Mouse (Mus musculus): ENCODE measurements around the gene Atp1b3. TPM values are rescaled to one million over a fixed set of nuclear protein-coding genes. Genes with fewer than 3 reads are reported as not detected.

Atp1b3 gene
- polyA plus RNA-seq, 1 experiment from 2014 or later = 169 TPM

DNA sequence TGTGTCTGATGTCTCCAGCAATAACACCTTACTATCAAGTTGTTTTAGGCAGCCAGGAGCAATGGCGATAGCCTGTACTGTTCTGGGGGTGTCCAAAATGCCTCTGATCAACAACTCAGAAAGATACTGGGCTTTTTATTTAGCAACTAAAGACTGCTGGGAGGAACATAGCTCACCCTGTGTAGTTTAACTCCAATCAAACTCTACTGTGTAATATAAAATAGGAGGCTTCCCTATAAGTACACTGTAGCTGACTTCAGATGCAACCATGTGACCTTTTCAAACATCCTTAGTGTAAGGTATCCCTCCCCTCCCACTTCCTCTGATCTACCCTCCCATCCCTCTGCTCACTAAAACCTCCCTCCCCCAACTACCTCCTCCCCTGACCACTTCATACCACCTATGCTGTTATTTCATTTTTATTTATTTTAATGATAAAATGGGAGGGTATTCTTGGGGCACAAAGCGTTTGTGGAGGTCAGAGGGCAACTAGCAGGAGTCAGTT lies 29.5 kb upstream of the Atp1b3 start:
- Histone ChIP-seq H3K27me3 (ENCODE audit: control insufficient read depth, insufficient read depth, low read length) (no peaks in the 10 kb centered on the region), H3K4me3 (ENCODE audit: low read depth, low read length) (no peak overlapping the region), H3K9me3 (ENCODE audit: control insufficient read depth, low read length) (no peaks in the 10 kb centered on the region), H3K4me2 (ENCODE audit: low read depth, low read length, severe bottlenecking) (no peak overlapping the region), H3K27ac (ENCODE audit: low read depth, low read length) (no peak overlapping the region), H3K9ac (ENCODE audit: low read length) (no peak overlapping the region), H3K4me1 (replicated peaks; ENCODE audit: control insufficient read depth, insufficient read depth, low read length) (peaks cover 5% of the 10 kb centered on the region; the same call in 1 of the 2 replicates), H3K36me3 (ENCODE audit: control insufficient read depth, insufficient read depth, low read length) (no peaks in the 10 kb centered on the region)
- DNase-seq (ENCODE audit: low spot score) (no peak), ATAC-seq (replicated peaks; ENCODE audit: low FRiP score) (no peak)
- 93% methylated on average over 2 of the region's 2 CpGs for WGBS

DNA sequence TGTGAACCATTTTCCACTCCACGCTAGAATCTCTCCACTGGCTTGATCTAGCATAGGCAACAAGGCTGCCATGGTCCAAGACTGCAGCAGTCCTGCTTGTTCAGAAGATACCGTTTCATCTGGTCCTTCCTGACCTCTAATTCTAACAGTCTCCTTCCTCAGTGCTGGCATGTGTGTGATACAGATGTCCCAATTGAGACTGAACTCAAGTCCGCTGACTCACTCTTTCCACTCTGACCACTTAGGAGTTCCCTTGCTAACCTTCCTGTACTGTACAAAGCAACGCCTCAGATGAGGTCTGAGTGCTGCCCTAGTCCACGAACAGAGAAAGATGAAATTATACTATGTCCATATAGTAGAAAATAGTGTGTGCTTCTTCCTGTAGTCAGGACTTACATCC lies 28.9 kb upstream of the Atp1b3 start:
- no peak overlapping the region for H3K4me2 ChIP-seq (ENCODE audit: low read depth, low read length, severe bottlenecking)
- H3K9me3 ChIP-seq (ENCODE audit: control insufficient read depth, low read length) = no peaks in the 10 kb centered on the region
- no peaks in the 10 kb centered on the region for H3K36me3 ChIP-seq (ENCODE audit: control insufficient read depth, insufficient read depth, low read length)
- H3K27ac ChIP-seq (ENCODE audit: low read depth, low read length) = no peak overlapping the region
- H3K27me3 ChIP-seq (ENCODE audit: control insufficient read depth, insufficient read depth, low read length) = no peaks in the 10 kb centered on the region
- peaks cover 3% of the 10 kb centered on the region; the same call in 1 of the 2 replicates for H3K4me1 ChIP-seq (replicated peaks; ENCODE audit: control insufficient read depth, insufficient read depth, low read length)
- ATAC-seq (replicated peaks; ENCODE audit: low FRiP score) (no peak), DNase-seq (ENCODE audit: low spot score) (no peak)
- 91% methylated on average over 5 of the region's 5 CpGs for WGBS
- no peak overlapping the region for H3K4me3 ChIP-seq (ENCODE audit: low read depth, low read length)
- no peak overlapping the region for H3K9ac ChIP-seq (ENCODE audit: low read length)

DNA sequence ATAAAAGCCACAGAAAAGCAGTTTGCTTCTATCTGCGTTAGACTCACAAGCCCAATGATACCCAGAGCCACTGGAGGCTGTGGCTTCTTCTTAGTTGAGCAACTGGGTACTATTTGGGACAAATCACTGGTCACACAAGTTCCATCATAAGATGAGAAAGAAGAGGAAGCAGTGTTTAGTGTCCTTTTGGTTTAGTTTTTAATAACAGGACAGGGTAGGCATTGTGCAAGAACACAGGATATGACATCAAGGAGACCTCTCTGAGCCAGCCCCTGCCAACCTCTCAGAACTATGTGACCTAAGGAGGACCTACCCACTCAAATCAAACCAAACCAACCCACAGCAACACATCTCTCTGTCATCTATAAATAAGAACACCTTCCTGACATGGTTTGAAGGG lies 27.7 kb upstream of the Atp1b3 start:
- no peak for ATAC-seq (replicated peaks; ENCODE audit: low FRiP score)
- no peak overlapping the region for H3K4me3 ChIP-seq (ENCODE audit: low read depth, low read length)
- WGBS = 93% methylated on average over 1 of the region's 1 CpGs
- H3K27me3 ChIP-seq (ENCODE audit: control insufficient read depth, insufficient read depth, low read length) = no peaks in the 10 kb centered on the region
- no peak overlapping the region for H3K27ac ChIP-seq (ENCODE audit: low read depth, low read length)
- no peak for DNase-seq (ENCODE audit: low spot score)
- no peak overlapping the region for H3K9ac ChIP-seq (ENCODE audit: low read length)
- H3K9me3 ChIP-seq (ENCODE audit: control insufficient read depth, low read length) = no peaks in the 10 kb centered on the region
- H3K4me2 ChIP-seq (ENCODE audit: low read depth, low read length, severe bottlenecking) = no peak overlapping the region
- H3K36me3 ChIP-seq (ENCODE audit: control insufficient read depth, insufficient read depth, low read length) = no peaks in the 10 kb centered on the region
- H3K4me1 ChIP-seq (replicated peaks; ENCODE audit: control insufficient read depth, insufficient read depth, low read length) = no peaks in the 10 kb centered on the region

DNA sequence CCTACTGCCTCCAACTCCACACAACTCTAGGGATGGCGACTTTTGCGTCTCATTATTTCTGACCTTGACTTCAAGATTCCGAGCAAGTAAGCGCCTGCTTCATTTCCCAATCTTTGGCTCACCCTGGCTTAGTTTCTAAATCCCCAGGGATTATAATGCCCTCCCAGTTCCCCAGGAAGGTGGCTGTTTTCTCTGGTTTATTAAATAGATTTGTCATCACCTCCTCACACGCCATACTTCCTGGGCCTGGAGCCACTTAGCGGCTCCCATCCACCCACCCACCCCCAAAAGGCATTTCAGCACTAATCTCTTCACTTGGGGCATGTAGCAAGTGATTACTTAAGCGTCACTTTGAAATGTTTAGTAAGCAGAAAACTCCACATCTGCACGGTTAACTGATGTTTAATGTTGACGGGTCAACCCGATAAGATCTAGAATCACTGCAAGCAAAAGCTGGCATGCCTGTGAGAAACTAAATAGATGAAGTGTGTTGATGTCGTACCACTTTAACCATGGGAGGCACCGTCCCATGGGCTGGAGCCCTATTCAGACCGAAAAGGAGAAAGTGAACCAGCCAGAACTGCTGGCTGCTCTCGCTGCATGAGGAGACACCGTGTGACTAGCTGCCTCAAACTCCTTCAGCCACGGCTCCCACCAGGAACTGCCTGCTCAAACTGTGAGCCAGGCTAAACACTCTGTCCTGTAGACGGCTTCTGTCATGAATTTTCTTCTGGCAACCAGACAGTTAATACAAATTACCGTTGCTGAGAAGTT lies 19.7 kb upstream of the Atp1b3 start:
- Histone ChIP-seq H3K27me3 (ENCODE audit: control insufficient read depth, insufficient read depth, low read length) (no peaks in the 10 kb centered on the region), H3K4me2 (ENCODE audit: low read depth, low read length, severe bottlenecking) (no peak overlapping the region), H3K9me3 (ENCODE audit: control insufficient read depth, low read length) (no peaks in the 10 kb centered on the region), H3K27ac (ENCODE audit: low read depth, low read length) (no peak overlapping the region), H3K4me1 (replicated peaks; ENCODE audit: control insufficient read depth, insufficient read depth, low read length) (no peaks in the 10 kb centered on the region), H3K9ac (ENCODE audit: low read length) (no peak overlapping the region), H3K4me3 (ENCODE audit: low read depth, low read length) (no peak overlapping the region), H3K36me3 (ENCODE audit: control insufficient read depth, insufficient read depth, low read length) (no peaks in the 10 kb centered on the region)
- no peak for DNase-seq (ENCODE audit: low spot score)
- ATAC-seq (replicated peaks; ENCODE audit: low FRiP score) = no peak
- 80% methylated on average over 18 of the region's 18 CpGs for WGBS

DNA sequence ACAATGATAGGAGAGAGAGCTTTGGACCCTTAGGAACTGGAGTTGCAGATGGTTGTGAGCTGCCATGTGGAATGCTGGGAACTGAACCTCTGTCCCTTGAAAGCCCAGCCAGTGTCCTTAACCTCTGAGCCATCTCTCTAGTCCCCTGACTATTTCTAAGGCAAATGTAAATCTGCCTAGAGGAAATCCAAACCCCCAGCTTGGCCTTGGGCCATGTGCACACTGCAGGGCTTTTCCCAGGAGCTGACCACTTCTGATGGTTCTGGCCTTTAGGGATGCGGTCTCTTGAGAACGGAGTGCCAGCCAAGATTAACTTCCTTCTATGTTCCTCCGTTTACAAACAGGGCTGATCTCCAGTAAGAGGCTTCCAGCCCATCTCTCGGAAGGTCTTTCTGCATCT lies 18.5 kb upstream of the Atp1b3 start:
- H3K27ac ChIP-seq (ENCODE audit: low read depth, low read length) = no peak overlapping the region
- no peak overlapping the region for H3K4me3 ChIP-seq (ENCODE audit: low read depth, low read length)
- H3K36me3 ChIP-seq (ENCODE audit: control insufficient read depth, insufficient read depth, low read length) = no peaks in the 10 kb centered on the region
- no peaks in the 10 kb centered on the region for H3K27me3 ChIP-seq (ENCODE audit: control insufficient read depth, insufficient read depth, low read length)
- ATAC-seq (replicated peaks; ENCODE audit: low FRiP score) = no peak
- no peaks in the 10 kb centered on the region for H3K9me3 ChIP-seq (ENCODE audit: control insufficient read depth, low read length)
- H3K4me1 ChIP-seq (replicated peaks; ENCODE audit: control insufficient read depth, insufficient read depth, low read length) = no peaks in the 10 kb centered on the region
- H3K4me2 ChIP-seq (ENCODE audit: low read depth, low read length, severe bottlenecking) = no peak overlapping the region
- no peak for DNase-seq (ENCODE audit: low spot score)
- no peak overlapping the region for H3K9ac ChIP-seq (ENCODE audit: low read length)
- WGBS = 91% methylated on average over 4 of the region's 4 CpGs

DNA sequence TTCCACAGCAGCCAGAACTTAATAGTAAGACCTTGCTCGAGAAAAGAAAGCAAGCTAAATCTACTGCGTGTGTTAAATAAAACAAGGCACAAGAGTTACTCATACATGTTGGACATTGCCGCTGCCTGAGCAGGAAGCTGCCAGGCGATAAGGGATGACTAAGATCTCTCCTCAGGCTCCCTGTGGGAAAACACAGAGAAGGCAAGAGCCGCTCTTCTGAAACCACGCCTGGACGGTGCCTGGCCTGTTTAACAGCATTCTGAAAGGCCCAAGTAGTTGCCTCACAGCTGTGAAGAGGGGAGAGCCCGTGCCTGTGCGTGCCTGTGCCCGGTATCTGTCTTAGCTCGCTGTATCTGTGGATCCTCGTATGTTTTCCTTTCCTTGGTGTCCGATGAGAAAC lies 17.2 kb upstream of the Atp1b3 start:
- no peak for ATAC-seq (replicated peaks; ENCODE audit: low FRiP score)
- H3K4me2 ChIP-seq (ENCODE audit: low read depth, low read length, severe bottlenecking) = no peak overlapping the region
- H3K27me3 ChIP-seq (ENCODE audit: control insufficient read depth, insufficient read depth, low read length) = no peaks in the 10 kb centered on the region
- H3K27ac ChIP-seq (ENCODE audit: low read depth, low read length) = no peak overlapping the region
- no peak overlapping the region for H3K9ac ChIP-seq (ENCODE audit: low read length)
- no peaks in the 10 kb centered on the region for H3K36me3 ChIP-seq (ENCODE audit: control insufficient read depth, insufficient read depth, low read length)
- 86% methylated on average over 13 of the region's 13 CpGs for WGBS
- no peaks in the 10 kb centered on the region for H3K4me1 ChIP-seq (replicated peaks; ENCODE audit: control insufficient read depth, insufficient read depth, low read length)
- no peak overlapping the region for H3K4me3 ChIP-seq (ENCODE audit: low read depth, low read length)
- DNase-seq (ENCODE audit: low spot score) = no peak
- no peaks in the 10 kb centered on the region for H3K9me3 ChIP-seq (ENCODE audit: control insufficient read depth, low read length)

DNA sequence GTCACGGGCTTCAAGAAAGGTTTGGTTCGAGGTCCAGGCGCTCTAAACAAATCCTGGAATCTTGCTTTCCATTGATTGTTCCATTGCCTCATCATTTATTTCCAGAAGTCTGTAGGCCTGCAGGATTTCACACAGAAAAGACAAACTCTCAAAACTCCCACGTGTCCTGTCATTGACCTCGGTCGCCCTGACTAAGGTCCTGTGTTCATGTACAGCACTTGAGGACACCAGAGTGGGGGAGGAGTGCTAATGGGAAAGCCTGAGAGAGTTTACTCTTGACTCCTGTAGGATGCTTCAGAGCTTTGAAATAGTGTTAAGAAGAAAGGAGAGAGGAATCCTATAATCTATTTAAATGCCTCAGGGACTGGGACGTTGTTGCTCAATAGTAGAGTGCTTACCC lies 15.3 kb upstream of the Atp1b3 start:
- no peaks in the 10 kb centered on the region for H3K36me3 ChIP-seq (ENCODE audit: control insufficient read depth, insufficient read depth, low read length)

DNA sequence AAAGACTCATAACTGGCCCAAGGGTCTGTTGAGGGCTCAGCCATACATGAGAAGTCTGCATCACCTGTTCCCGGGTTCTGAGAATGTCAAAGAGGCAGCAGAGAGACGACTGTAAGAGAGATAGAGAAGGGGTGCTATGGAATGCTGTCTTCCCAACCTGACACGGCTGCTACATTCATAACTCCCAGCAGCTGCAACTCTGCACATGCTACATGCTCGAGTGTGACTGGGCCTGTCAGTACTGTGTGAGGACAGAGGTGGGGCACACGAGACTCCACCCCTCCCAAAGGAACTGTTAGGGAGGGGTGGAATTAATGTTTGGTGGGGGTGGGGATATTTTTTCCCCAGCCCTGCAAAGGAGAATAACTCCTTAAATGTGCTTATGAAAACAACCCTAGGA lies 14.5 kb upstream of the Atp1b3 start:
- no peak overlapping the region for H3K9ac ChIP-seq (ENCODE audit: low read length)
- H3K27me3 ChIP-seq (ENCODE audit: control insufficient read depth, insufficient read depth, low read length) = no peaks in the 10 kb centered on the region
- no peak overlapping the region for H3K4me2 ChIP-seq (ENCODE audit: low read depth, low read length, severe bottlenecking)
- H3K9me3 ChIP-seq (ENCODE audit: control insufficient read depth, low read length) = no peaks in the 10 kb centered on the region
- DNase-seq (ENCODE audit: low spot score) (no peak), ATAC-seq (replicated peaks; ENCODE audit: low FRiP score) (no peak)
- H3K4me3 ChIP-seq (ENCODE audit: low read depth, low read length) = no peak overlapping the region
- H3K4me1 ChIP-seq (replicated peaks; ENCODE audit: control insufficient read depth, insufficient read depth, low read length) = no peaks in the 10 kb centered on the region
- H3K36me3 ChIP-seq (ENCODE audit: control insufficient read depth, insufficient read depth, low read length) = no peaks in the 10 kb centered on the region
- 79% methylated on average over 5 of the region's 5 CpGs for WGBS
- H3K27ac ChIP-seq (ENCODE audit: low read depth, low read length) = no peak overlapping the region

More for the DNA sequence above, 15.3 kb upstream of the Atp1b3 start:
- H3K4me1 ChIP-seq (replicated peaks; ENCODE audit: control insufficient read depth, insufficient read depth, low read length) = no peaks in the 10 kb centered on the region
- WGBS = 68% methylated on average over 7 of the region's 7 CpGs
- H3K9ac ChIP-seq (ENCODE audit: low read length) = no peak overlapping the region
- no peak overlapping the region for H3K4me3 ChIP-seq (ENCODE audit: low read depth, low read length)
- H3K27ac ChIP-seq (ENCODE audit: low read depth, low read length) = no peak overlapping the region
- ATAC-seq (replicated peaks; ENCODE audit: low FRiP score) (no peak), DNase-seq (ENCODE audit: low spot score) (no peak)
- no peaks in the 10 kb centered on the region for H3K9me3 ChIP-seq (ENCODE audit: control insufficient read depth, low read length)
- no peaks in the 10 kb centered on the region for H3K27me3 ChIP-seq (ENCODE audit: control insufficient read depth, insufficient read depth, low read length)
- H3K4me2 ChIP-seq (ENCODE audit: low read depth, low read length, severe bottlenecking) = no peak overlapping the region

DNA sequence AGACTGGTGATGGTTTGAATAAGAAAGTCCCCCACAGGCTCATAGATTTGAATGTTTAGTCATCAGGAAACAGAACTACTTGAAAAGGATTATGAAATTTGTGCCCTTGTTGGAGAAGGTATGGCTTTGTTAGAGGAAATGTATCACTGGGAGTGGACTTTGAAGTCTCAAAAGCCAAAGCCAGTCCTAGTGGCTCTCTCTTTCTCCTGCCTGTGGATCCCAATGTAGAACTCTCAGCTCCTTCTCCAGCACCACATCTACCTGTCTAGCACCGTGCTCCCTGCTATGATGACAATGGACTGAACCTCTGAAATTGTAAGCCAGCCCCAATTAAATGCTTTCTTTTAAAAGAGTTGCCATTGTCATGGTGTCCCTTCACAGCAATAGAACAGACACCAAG lies 12.9 kb upstream of the Atp1b3 start:
- no peaks in the 10 kb centered on the region for H3K27me3 ChIP-seq (ENCODE audit: control insufficient read depth, insufficient read depth, low read length)
- no peaks in the 10 kb centered on the region for H3K36me3 ChIP-seq (ENCODE audit: control insufficient read depth, insufficient read depth, low read length)
- H3K9me3 ChIP-seq (ENCODE audit: control insufficient read depth, low read length) = no peaks in the 10 kb centered on the region
- ATAC-seq (replicated peaks; ENCODE audit: low FRiP score) (no peak), DNase-seq (ENCODE audit: low spot score) (no peak)
- no peak overlapping the region for H3K9ac ChIP-seq (ENCODE audit: low read length)
- no peak overlapping the region for H3K27ac ChIP-seq (ENCODE audit: low read depth, low read length)
- no peak overlapping the region for H3K4me2 ChIP-seq (ENCODE audit: low read depth, low read length, severe bottlenecking)
- no peak overlapping the region for H3K4me3 ChIP-seq (ENCODE audit: low read depth, low read length)
- no peaks in the 10 kb centered on the region for H3K4me1 ChIP-seq (replicated peaks; ENCODE audit: control insufficient read depth, insufficient read depth, low read length)
- WGBS = 92% methylated on average over 1 of the region's 1 CpGs

All from forebrain, embryonic 11.5 days (tissue).